Mouse (Mus musculus) MEL (cell line): ENCODE measurements at regions not wholly inside any gene's neighbourhood (a gene's known extent, or its start where the extent isn't known, plus 50 kb on each side); places are given as distances from the start of the nearest gene placed in this dataset.

ENCODE experiments used
- DNase-seq: peaks from one replicate; pipeline ENCODE4 v3.0.0; 2011; ENCODE audit warnings: low read depth, low spot score
- H3K27ac ChIP-seq: 2 replicates; pipeline ENCODE4 v1.5.1; 2012; ENCODE audit warnings: low read depth, mild to moderate bottlenecking, control low read depth, low read length, moderate library complexity; ENCODE audit not compliant: control insufficient read depth
- H3K27me3 ChIP-seq, 2 experiments: fragments of 150-350 bp in 1 of 2; sonication (generic) in 1 of 2; 2 replicates each; pipeline ENCODE4 v1.6.1; 2012; ENCODE audit warnings: low read length in 2 of 2, mild to moderate bottlenecking in 2 of 2, improper control_type of control experiment in 1 of 2, moderate library complexity in 1 of 2; ENCODE audit not compliant: insufficient read depth in 2 of 2, control insufficient read depth in 1 of 2
- H3K36me3 ChIP-seq, 2 experiments: 2 replicates each; pipeline ENCODE4 v1.6.1; 2012 to 2014; ENCODE audit warnings: low read length in 2 of 2, improper control_type of control experiment in 1 of 2, inconsistent platforms in 1 of 2, mild to moderate bottlenecking in 1 of 2; ENCODE audit not compliant: insufficient read depth in 2 of 2, control insufficient read depth in 1 of 2
- H3K4me1 ChIP-seq, 2 experiments: fragments of 150-350 bp in 1 of 2; sonication (generic) in 1 of 2; 2 replicates each; pipeline ENCODE4 v1.6.1; 2012; ENCODE audit warnings: low read length in 2 of 2, improper control_type of control experiment in 1 of 2, mild to moderate bottlenecking in 1 of 2; ENCODE audit not compliant: insufficient read depth in 2 of 2, control insufficient read depth in 1 of 2
- H3K4me3 ChIP-seq, 2 experiments: fragments of 150-350 bp in 1 of 2; sonication (generic) in 1 of 2; 2 replicates each; pipeline ENCODE4 v1.5.1; 2012; ENCODE audit warnings: low read depth in 2 of 2, low read length in 2 of 2, mild to moderate bottlenecking in 2 of 2, moderate library complexity in 2 of 2, control low read depth in 1 of 2, improper control_type of control experiment in 1 of 2; ENCODE audit not compliant: control insufficient read depth in 1 of 2, insufficient read depth in 1 of 2
- H3K79me2 ChIP-seq: 2 replicates; pipeline ENCODE4 v1.6.1; 2012; ENCODE audit warnings: mild to moderate bottlenecking, low read length, moderate library complexity; ENCODE audit not compliant: control insufficient read depth, poor library complexity, insufficient read depth
- H3K9ac ChIP-seq: 2 replicates; pipeline ENCODE4 v1.6.1; 2012; ENCODE audit warnings: low read depth, mild to moderate bottlenecking, control low read depth, low read length, moderate library complexity; ENCODE audit not compliant: control insufficient read depth, poor library complexity, severe bottlenecking
- H3K9me3 ChIP-seq: fragments of 150-350 bp; sonication (generic); replicated peaks from 2 replicates; pipeline ENCODE4 v1.6.1; 2012; ENCODE audit warnings: mild to moderate bottlenecking, low read length, improper control_type of control experiment, moderate library complexity; ENCODE audit not compliant: insufficient read depth
- BHLHE40 ChIP-seq: IDR thresholded peaks from 2 replicates; pipeline ENCODE4 v1.6.1; 2012; ENCODE audit warnings: low read depth, mild to moderate bottlenecking, inconsistent platforms, low read length, improper control_type of control experiment, borderline replicate concordance
- CHD1 ChIP-seq: IDR thresholded peaks from 2 replicates; pipeline ENCODE4 v1.6.1; 2012; ENCODE audit warnings: low read depth, mild to moderate bottlenecking, inconsistent platforms, low read length, improper control_type of control experiment
- E2F4 ChIP-seq: IDR thresholded peaks from 2 replicates; pipeline ENCODE4 v1.6.1; 2011; ENCODE audit warnings: low read depth, low read length, improper control_type of control experiment, borderline replicate concordance
- EP300 ChIP-seq, 2 experiments: IDR thresholded peaks; 2 replicates each; pipeline ENCODE4 v1.6.1; 2011; ENCODE audit warnings: improper control_type of control experiment in 2 of 2, low read length in 2 of 2, low read depth in 1 of 2, mild to moderate bottlenecking in 1 of 2
- GATA1 ChIP-seq: IDR thresholded peaks from 2 replicates; pipeline ENCODE4 v1.6.1; 2011; ENCODE audit warnings: low read depth, low read length, improper control_type of control experiment
- HCFC1 ChIP-seq: IDR thresholded peaks from 2 replicates; pipeline ENCODE4 v1.6.1; 2012; ENCODE audit warnings: low read depth, mild to moderate bottlenecking, inconsistent platforms, low read length, improper control_type of control experiment, moderate library complexity
- KAT2A ChIP-seq: conservative IDR thresholded peaks from 2 replicates; pipeline ENCODE4 v1.6.1; 2012; ENCODE audit warnings: low read depth, low read length, improper control_type of control experiment, inconsistent platforms
- MAFK ChIP-seq: IDR thresholded peaks from 2 replicates; pipeline ENCODE4 v1.6.1; 2011; ENCODE audit warnings: low read depth, mild to moderate bottlenecking, low read length, improper control_type of control experiment, borderline replicate concordance
- MAZ ChIP-seq: IDR thresholded peaks from 2 replicates; pipeline ENCODE4 v1.6.1; 2012; ENCODE audit warnings: low read depth, mild to moderate bottlenecking, inconsistent platforms, low read length, improper control_type of control experiment
- MXI1 ChIP-seq: IDR thresholded peaks from 2 replicates; pipeline ENCODE4 v1.6.1; 2011; ENCODE audit warnings: mild to moderate bottlenecking, low read depth, low read length, improper control_type of control experiment
- NELFE ChIP-seq: IDR thresholded peaks from 2 replicates; pipeline ENCODE4 v1.6.1; 2011; ENCODE audit warnings: low read depth, low read length, improper control_type of control experiment
- NRF1 ChIP-seq: IDR thresholded peaks from 2 replicates; pipeline ENCODE4 v1.6.1; 2014; ENCODE audit warnings: low read depth, mild to moderate bottlenecking, inconsistent platforms, low read length, improper control_type of control experiment, moderate library complexity; ENCODE audit not compliant: poor library complexity, insufficient read depth, severe bottlenecking
- POLR2A ChIP-seq, 2 experiments: IDR thresholded peaks; 2 replicates each; pipeline ENCODE4 v1.6.1; 2011 to 2012; ENCODE audit warnings: low read length in 2 of 2, mild to moderate bottlenecking in 2 of 2, control low read depth in 1 of 2, improper control_type of control experiment in 1 of 2, low read depth in 1 of 2, moderate library complexity in 1 of 2; ENCODE audit not compliant: control insufficient read depth in 1 of 2, insufficient read depth in 1 of 2, poor library complexity in 1 of 2
- POLR2AphosphoS2 ChIP-seq: IDR thresholded peaks from 2 replicates; pipeline ENCODE4 v1.6.1; 2011; ENCODE audit warnings: low read length, improper control_type of control experiment
- RAD21 ChIP-seq: IDR thresholded peaks from 2 replicates; pipeline ENCODE4 v1.6.1; 2011; ENCODE audit warnings: mild to moderate bottlenecking, low read depth, low read length, improper control_type of control experiment
- RCOR1 ChIP-seq: IDR thresholded peaks from 2 replicates; pipeline ENCODE4 v1.6.1; 2012; ENCODE audit warnings: low read depth, mild to moderate bottlenecking, inconsistent platforms, low read length, improper control_type of control experiment
- TAL1 ChIP-seq: IDR thresholded peaks from 2 replicates; pipeline ENCODE4 v1.6.1; 2012; ENCODE audit warnings: mild to moderate bottlenecking, inconsistent platforms, low read length, moderate library complexity, mixed read lengths
- TBP ChIP-seq: IDR thresholded peaks from 2 replicates; pipeline ENCODE4 v1.8.0; 2011; ENCODE audit warnings: low read depth, low read length, improper control_type of control experiment
- TCF12 ChIP-seq: IDR thresholded peaks from 2 replicates; pipeline ENCODE4 v1.6.1; 2014; ENCODE audit warnings: low read depth, mild to moderate bottlenecking, inconsistent platforms, low read length, improper control_type of control experiment, moderate library complexity
- UBTF ChIP-seq: IDR thresholded peaks from 2 replicates; pipeline ENCODE4 v1.6.1; 2012; ENCODE audit warnings: low read depth, mild to moderate bottlenecking, inconsistent platforms, low read length, improper control_type of control experiment, moderate library complexity, borderline replicate concordance; ENCODE audit not compliant: insufficient read depth
- USF2 ChIP-seq, 2 experiments: IDR thresholded peaks; 2 replicates each; pipeline ENCODE4 v1.6.1; 2011 to 2012; ENCODE audit warnings: improper control_type of control experiment in 2 of 2, low read length in 2 of 2, borderline replicate concordance in 1 of 2, inconsistent platforms in 1 of 2, low read depth in 1 of 2, mild to moderate bottlenecking in 1 of 2; ENCODE audit not compliant: insufficient read depth in 1 of 2
- ZKSCAN1 ChIP-seq: IDR thresholded peaks from 2 replicates; pipeline ENCODE4 v1.6.1; 2012; ENCODE audit warnings: low read depth, mild to moderate bottlenecking, inconsistent platforms, low read length, improper control_type of control experiment, moderate library complexity
- ZMIZ1 ChIP-seq: IDR thresholded peaks from 2 replicates; pipeline ENCODE4 v1.6.1; 2012; ENCODE audit warnings: low read depth, mild to moderate bottlenecking, inconsistent platforms, low read length, improper control_type of control experiment, moderate library complexity
- ZNF384 ChIP-seq: IDR thresholded peaks from 2 replicates; pipeline ENCODE4 v1.6.1; 2012; ENCODE audit warnings: low read depth, mild to moderate bottlenecking, inconsistent platforms, low read length, improper control_type of control experiment

DNA sequence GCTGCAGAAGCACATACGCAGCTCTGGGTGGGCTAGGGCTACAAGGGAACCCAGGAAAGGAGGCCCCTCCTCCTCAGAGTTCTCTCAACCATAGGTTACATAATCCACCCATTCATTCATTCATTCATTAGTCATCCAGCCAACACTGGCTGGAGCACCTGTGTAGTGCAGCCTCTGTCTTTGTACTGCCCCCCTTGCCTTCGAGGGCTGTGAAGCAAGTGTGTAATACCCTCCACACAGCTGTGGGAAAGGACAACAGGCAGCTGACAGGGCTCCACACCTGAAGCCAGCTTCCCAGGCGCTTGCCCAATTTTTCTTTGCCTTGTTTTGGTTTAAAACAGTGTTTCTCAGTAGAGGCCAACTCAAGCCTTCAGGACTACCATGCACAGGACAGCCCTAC lies 285.0 kb upstream of the Runx1 start:
- no peak for DNase-seq
- no peak for TF ChIP-seq USF2 (IDR thresholded peaks at IDR 0.05; ENCODE audit: borderline replicate concordance in 1 of 2, insufficient read depth in 1 of 2, low read depth in 1 of 2, low read length in 2 of 2)
- TF ChIP-seq TAL1 = no peak
- TF ChIP-seq GATA1 = no peak
- no peak for TF ChIP-seq NELFE
- TF ChIP-seq BHLHE40 = no peak
- no peak for TF ChIP-seq HCFC1
- no peak for TF ChIP-seq POLR2AphosphoS2
- TF ChIP-seq ZKSCAN1 = no peak
- TF ChIP-seq EP300 (IDR thresholded peaks at IDR 0.05; ENCODE audit: low read depth in 1 of 2, low read length in 2 of 2) = no peak
- no peak for TF ChIP-seq CHD1
- no peak for TF ChIP-seq TCF12
- no peak for TF ChIP-seq ZNF384
- no peak for TF ChIP-seq UBTF
- TF ChIP-seq NRF1 = no peak
- no peak for TF ChIP-seq E2F4
- no peak for TF ChIP-seq POLR2A (IDR thresholded peaks at IDR 0.05; ENCODE audit: control insufficient read depth in 1 of 2, insufficient read depth in 1 of 2, low read depth in 1 of 2, low read length in 2 of 2, poor library complexity in 1 of 2)
- TF ChIP-seq ZMIZ1 = no peak
- peaks cover 0 to 6% of the 10 kb centered on the region in 2 experiments; a peak in 2 of 4 replicates for H3K36me3 ChIP-seq
- H3K9ac ChIP-seq = no peak overlapping the region
- H3K27ac ChIP-seq = no peak overlapping the region
- H3K79me2 ChIP-seq = no peaks in the 10 kb centered on the region
- H3K9me3 ChIP-seq = no peaks in the 10 kb centered on the region
- H3K27me3 ChIP-seq = no peaks in the 10 kb centered on the region
- H3K4me3 ChIP-seq = no peak overlapping the region
- peaks cover 2 to 16% of the 10 kb centered on the region in 2 experiments for H3K4me1 ChIP-seq

DNA sequence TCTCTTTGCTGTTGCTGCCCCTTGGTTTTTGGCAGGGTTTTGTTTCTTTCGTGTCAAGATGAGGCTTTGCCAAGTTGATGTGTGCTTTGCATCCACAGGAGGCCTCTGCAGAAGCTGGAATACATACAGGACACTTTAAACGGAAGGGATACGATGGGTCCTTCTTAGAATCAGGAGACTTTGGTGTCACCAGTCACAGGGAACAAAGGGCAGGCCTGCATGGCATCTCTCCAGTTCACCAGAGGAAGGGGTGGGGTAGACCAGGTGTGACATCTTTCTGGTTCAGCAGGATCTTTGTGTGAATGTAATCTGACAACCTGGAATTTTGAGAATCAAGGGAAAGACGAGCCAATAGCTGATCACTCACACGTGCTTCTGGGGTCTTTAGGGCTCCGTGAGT lies 284.5 kb upstream of the Runx1 start:
- H3K36me3 ChIP-seq = peaks cover 0 to 6% of the 10 kb centered on the region in 2 experiments; a peak in 2 of 4 replicates
- H3K27ac ChIP-seq = no peak overlapping the region
- no peak for DNase-seq
- H3K4me3 ChIP-seq = no peak overlapping the region
- TF ChIP-seq KAT2A (no peak), NRF1 (no peak), MAZ (no peak), TBP (no peak), EP300 (IDR thresholded peaks at IDR 0.05; ENCODE audit: low read depth in 1 of 2, low read length in 2 of 2) (no peak), MAFK (no peak), RAD21 (no peak), RCOR1 (no peak), POLR2AphosphoS2 (no peak), ZKSCAN1 (no peak), MXI1 (no peak)
- H3K4me1 ChIP-seq = peaks cover 2 to 16% of the 10 kb centered on the region in 2 experiments
- H3K79me2 ChIP-seq = no peaks in the 10 kb centered on the region
- H3K9me3 ChIP-seq = no peaks in the 10 kb centered on the region
- no peak overlapping the region for H3K9ac ChIP-seq
- no peaks in the 10 kb centered on the region for H3K27me3 ChIP-seq
